Mouse (Mus musculus) hindbrain, embryonic 14.5 days (tissue): ENCODE data around the gene Lep. TPM values are rescaled to one million over a fixed set of nuclear protein-coding genes. Genes with fewer than 3 reads are reported as not detected.
A peak's percentile ranks its signal among the peaks of the same experiment; 100 is the strongest.

Experiments
- ATAC-seq: fragments of 200-750 bp; cut with Nextera tagmentation; 2 replicates; pipeline ENCODE4 v1.8.0; 2017; ENCODE audit warnings: moderate number of reproducible peaks, mild to moderate bottlenecking, moderate TSS enrichment, moderate library complexity; ENCODE audit not compliant: low FRiP score
- DNase-seq: peaks from one replicate; pipeline ENCODE4 v3.0.0-alpha.2; 2015; ENCODE audit warnings: low spot score
- H3K27ac ChIP-seq: fragments of 300-500 bp; sonication (generic); 2 replicates; pipeline ENCODE4 v1.5.1; 2014; ENCODE audit warnings: mild to moderate bottlenecking, moderate library complexity
- H3K27me3 ChIP-seq: fragments of 300-500 bp; sonication (generic); 2 replicates; pipeline ENCODE4 v1.6.1; 2014; ENCODE audit warnings: mild to moderate bottlenecking, low read length, mixed read lengths; ENCODE audit not compliant: control insufficient read depth, insufficient read depth
- H3K36me3 ChIP-seq: fragments of 300-500 bp; sonication (generic); replicated peaks from 2 replicates; pipeline ENCODE4 v1.6.1; 2014; ENCODE audit not compliant: control insufficient read depth, insufficient read depth
- H3K4me1 ChIP-seq: fragments of 300-500 bp; sonication (generic); replicated peaks from 2 replicates; pipeline ENCODE4 v1.6.1; 2014; ENCODE audit warnings: antibody characterized with exemption, low read length, mixed read lengths; ENCODE audit not compliant: control insufficient read depth, insufficient read depth
- H3K4me2 ChIP-seq: fragments of 300-500 bp; sonication (generic); replicated peaks from 2 replicates; pipeline ENCODE4 v1.6.1; 2014; ENCODE audit warnings: mild to moderate bottlenecking, moderate library complexity
- H3K4me3 ChIP-seq: fragments of 300-500 bp; sonication (generic); replicated peaks from 2 replicates; pipeline ENCODE4 v1.5.1; 2014; ENCODE audit warnings: mild to moderate bottlenecking, low read length
- H3K9ac ChIP-seq: fragments of 300-500 bp; sonication (generic); 2 replicates; pipeline ENCODE4 v1.6.1; 2014
- H3K9me3 ChIP-seq: fragments of 300-500 bp; sonication (generic); 2 replicates; pipeline ENCODE4 v1.6.1; 2016; ENCODE audit warnings: low read length; ENCODE audit not compliant: control insufficient read depth
- WGBS: fragments of 180-500 bp; shearing (Covaris S2); extraction: QIAGEN DNeasy Blood & Tissue Kit; methylation state at CpG from one replicate; pipeline ENCODE4 v1.1.7; 2014; 5-methylcytosine and 5-hydroxymethylcytosine counted together
- polyA plus RNA-seq: library from polyadenylated mRNA; unstranded; fragments of >200 nt; fragmentation: Nextera tagmentation; extraction: Ambion mirVana; gene quantifications from 2 replicates; pipeline ENCODE4 v1.2.1, GENCODE M21; 2014

Lep gene
- polyA plus RNA-seq, 1 experiment from 2014 or later, result not detected

DNA sequence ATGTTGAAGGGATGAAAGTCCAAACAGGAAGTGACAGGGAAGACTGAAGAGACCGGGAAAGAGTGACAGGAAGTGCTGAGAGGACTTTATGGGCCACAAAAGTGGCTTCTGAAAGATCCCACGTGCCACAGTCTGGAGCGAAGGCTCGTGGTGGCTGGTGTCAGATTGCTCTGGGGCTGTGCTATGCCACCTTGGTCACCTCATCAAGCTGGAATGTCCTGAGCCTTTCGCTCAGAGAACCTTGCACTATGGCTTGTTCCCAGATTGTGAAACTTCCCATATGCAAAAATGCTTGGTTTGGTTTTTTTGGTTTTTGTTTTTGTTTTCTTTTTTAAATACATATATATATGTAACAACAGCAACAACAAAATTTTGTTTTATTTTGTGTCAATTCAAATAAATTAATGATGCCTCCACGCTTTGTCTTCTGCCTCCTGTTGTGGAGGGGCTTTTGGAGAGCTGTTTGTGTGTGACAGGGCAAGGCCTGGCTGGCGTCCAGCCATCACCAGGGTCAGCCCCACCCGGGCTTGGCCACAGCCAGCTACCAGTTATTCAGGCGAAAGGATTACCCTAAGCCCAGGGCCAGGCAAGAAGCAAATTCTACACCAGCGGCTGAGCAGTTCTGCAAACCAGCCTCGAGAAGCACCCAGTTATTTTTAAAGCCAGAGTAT, 13.6 kb downstream of the Lep start:
- ATAC-seq (no peak), DNase-seq (no peak)
- 72% methylated on average over 11 of the region's 11 CpGs for WGBS
- no peak overlapping the region for H3K27ac ChIP-seq
- H3K4me2 ChIP-seq, result no peak overlapping the region
- H3K27me3 ChIP-seq, result no peaks in the 10 kb centered on the region
- no peak overlapping the region for H3K4me3 ChIP-seq
- H3K36me3 ChIP-seq, result no peaks in the 10 kb centered on the region
- no peaks in the 10 kb centered on the region for H3K4me1 ChIP-seq
- no peaks in the 10 kb centered on the region for H3K9me3 ChIP-seq
- no peak overlapping the region for H3K9ac ChIP-seq

DNA sequence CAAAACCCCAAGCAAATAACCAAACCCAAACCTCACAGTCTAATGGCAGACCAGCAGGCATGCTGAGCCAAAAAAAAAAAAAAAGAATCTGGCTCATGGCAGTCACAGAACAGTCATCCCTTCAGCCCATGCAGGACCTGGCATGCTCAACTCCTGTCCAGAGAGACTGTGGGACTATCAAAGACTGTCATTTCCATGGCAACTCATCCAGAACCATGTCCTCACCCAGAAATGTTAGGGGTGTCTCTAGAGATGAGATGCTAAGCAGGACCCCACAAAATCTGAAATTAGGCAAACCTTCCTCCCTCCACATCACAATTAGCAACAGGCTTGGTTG, 14.1 kb downstream of the Lep start:
- Histone ChIP-seq H3K4me1 (no peaks in the 10 kb centered on the region), H3K9ac (no peak overlapping the region), H3K4me3 (no peak overlapping the region), H3K4me2 (no peak overlapping the region), H3K36me3 (no peaks in the 10 kb centered on the region), H3K27ac (no peak overlapping the region), H3K27me3 (no peaks in the 10 kb centered on the region), H3K9me3 (no peaks in the 10 kb centered on the region)
- ATAC-seq, result no peak
- no peak for DNase-seq

DNA sequence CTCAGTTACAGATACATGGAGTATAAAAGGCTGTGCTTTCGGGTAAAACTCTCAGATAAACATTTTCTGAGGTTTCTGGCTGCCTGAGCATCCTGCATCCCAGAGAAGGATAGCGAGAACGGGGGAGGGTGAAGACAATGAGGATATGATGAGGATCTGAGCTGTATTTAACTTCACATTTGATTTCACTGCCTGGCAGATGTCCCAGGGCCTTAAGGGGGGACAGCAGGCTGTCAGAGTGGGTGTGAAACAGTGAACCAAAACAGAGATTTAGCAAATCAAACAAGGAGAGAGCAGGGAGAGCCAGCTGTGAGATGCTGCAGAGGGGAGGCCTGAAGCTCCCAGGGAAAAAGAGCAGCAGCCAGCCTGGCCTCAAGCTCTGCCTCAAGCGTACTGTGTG, 19.3 kb downstream of the Lep start:
- H3K4me3 ChIP-seq, result no peak overlapping the region
- no peaks in the 10 kb centered on the region for H3K27me3 ChIP-seq
- 59% methylated on average over 4 of the region's 4 CpGs for WGBS
- no peak overlapping the region for H3K4me2 ChIP-seq
- ATAC-seq, result 0 out of 2 replicates have a peak, but pooled peaks have one; percentile 28
- H3K36me3 ChIP-seq, result no peaks in the 10 kb centered on the region
- no peaks in the 10 kb centered on the region for H3K9me3 ChIP-seq
- no peaks in the 10 kb centered on the region for H3K4me1 ChIP-seq
- DNase-seq, result no peak
- no peak overlapping the region for H3K9ac ChIP-seq
- peak overlapping the region; percentile 6; the same call in 1 of the 2 replicates for H3K27ac ChIP-seq

DNA sequence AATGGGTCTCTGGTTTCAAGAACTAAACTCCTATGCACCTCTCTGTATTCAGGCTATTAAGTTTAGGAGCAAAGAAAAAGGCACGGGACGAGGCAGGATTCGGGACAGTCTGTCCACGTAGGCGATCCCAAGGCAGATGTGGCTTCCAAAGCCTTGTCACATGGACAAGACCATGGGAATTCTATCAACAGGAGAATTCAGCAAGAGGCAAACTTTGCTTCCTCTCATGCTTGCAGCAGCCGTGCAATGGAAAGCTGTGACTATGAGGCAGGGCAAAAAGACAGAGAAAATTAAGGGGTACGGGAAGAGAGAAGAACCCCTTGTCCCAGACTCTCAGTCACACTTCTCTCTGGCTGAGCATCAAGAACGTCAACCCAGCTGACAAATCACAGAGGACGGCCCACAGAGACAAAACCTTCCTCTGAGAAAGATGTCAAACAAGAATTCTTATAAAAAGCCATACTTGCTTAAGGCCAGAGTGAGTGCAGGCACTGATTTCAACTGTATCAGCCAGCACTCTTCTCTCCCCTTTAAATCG, 21.9 kb downstream of the Lep start:
- H3K9ac ChIP-seq, result no peak overlapping the region
- no peak overlapping the region for H3K27ac ChIP-seq
- ATAC-seq (no peak), DNase-seq (no peak)
- H3K4me2 ChIP-seq, result no peak overlapping the region
- 81% methylated on average over 10 of the region's 10 CpGs for WGBS
- no peaks in the 10 kb centered on the region for H3K9me3 ChIP-seq
- H3K36me3 ChIP-seq, result no peaks in the 10 kb centered on the region
- H3K4me1 ChIP-seq, result no peaks in the 10 kb centered on the region
- H3K4me3 ChIP-seq, result no peak overlapping the region
- H3K27me3 ChIP-seq, result no peaks in the 10 kb centered on the region

DNA sequence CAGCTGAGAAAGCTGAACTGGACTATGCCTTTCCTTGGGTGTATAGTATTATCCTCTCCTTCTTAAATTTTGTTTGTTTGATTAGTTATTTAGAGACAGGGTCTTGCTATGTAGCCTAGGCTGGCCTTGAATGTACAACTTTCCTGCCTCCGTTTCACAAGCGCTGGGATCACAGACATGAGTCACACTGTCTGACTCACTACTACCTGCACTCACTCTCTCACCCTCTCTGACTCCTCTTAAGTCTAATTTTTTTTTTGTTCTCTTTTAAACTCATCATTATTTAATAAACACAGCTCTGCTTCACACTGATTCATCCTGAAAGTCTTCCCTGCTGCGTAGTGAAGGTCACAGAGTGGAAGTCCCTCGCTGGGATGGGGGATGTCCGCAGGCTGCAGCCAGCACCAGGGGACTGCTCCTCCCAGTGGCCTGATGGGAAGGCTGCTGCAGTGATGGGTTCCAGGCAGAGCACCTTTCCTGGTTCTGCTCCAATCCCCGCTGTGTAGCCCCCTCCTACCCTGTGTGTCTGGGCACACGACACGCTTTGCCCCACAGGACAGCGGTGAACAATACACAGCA, 22.8 kb downstream of the Lep start:
- Histone ChIP-seq H3K9me3 (no peaks in the 10 kb centered on the region), H3K4me3 (no peak overlapping the region), H3K4me2 (no peak overlapping the region), H3K27me3 (no peaks in the 10 kb centered on the region), H3K27ac (no peak overlapping the region), H3K9ac (no peak overlapping the region), H3K36me3 (no peaks in the 10 kb centered on the region), H3K4me1 (no peaks in the 10 kb centered on the region)
- ATAC-seq (no peak), DNase-seq (no peak)
- WGBS, result 39% methylated on average over 9 of the region's 9 CpGs

DNA sequence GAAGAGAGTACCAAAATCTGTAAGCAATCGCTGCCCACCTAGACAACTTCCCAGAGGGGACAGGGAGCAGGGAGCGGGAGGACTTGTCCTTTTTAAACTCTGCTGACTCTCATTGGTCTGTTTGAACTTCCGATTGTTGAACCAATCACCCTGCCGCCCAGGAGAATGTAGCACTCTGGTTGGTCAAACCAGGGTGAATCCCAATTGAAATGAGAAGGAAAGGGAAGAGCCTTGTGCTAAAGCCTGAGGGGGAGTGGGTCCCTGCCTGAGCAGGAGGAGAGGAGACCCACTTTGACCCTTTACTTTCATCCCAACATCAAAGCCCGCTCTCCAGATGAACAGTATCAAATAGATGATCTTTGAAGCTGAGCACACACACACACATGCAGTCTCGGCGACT, 24.4 kb downstream of the Lep start:
- Histone ChIP-seq H3K36me3 (no peaks in the 10 kb centered on the region), H3K9me3 (no peaks in the 10 kb centered on the region), H3K4me3 (no peak overlapping the region), H3K27me3 (no peaks in the 10 kb centered on the region), H3K9ac (no peak overlapping the region), H3K4me2 (no peak overlapping the region), H3K4me1 (no peaks in the 10 kb centered on the region), H3K27ac (no peak overlapping the region)
- DNase-seq (no peak), ATAC-seq (no peak)
- WGBS, result 80% methylated on average over 7 of the region's 7 CpGs

DNA sequence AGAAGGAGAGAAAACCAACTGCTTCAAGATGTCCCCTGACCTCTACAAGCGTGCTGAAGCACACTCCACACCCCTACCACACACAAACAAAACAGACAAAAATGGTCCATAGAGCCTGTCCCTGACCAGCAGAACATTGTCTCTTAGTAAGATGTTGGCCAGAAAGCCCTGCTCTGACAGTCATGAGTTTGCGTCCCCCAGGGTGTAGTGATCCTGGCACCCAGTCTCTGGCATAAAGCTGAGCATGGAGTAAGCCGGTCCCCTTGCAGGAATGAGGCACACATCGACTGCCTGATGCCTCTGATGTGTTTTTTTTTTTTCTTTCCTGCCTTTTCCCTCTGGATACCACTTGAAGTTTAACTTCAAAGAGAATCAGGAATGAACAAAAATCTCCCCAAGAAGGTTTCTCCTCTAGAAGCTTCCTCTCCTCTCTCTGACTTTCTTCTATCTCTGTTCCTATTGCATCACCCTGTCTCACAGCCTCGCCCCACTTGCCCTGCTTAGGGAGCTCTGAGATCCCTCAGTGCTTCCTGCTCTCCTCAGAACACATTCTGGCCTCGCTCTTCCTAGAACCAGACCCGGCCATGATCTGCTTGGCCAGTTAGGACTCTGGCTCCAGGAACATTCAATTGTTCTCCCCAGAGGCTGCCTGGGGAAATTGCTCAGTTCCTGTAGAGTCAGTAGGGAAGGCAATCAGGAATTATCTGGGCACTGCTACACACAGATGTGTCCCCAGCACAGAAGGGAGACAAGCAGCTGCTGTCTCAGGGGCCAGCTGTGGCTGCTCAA, 28.1 kb downstream of the Lep start:
- Histone ChIP-seq H3K27ac (no peak overlapping the region), H3K9ac (no peak overlapping the region), H3K27me3 (no peaks in the 10 kb centered on the region), H3K9me3 (peaks cover 15% of the 10 kb centered on the region; the same call in 1 of the 2 replicates), H3K4me3 (no peak overlapping the region), H3K36me3 (no peaks in the 10 kb centered on the region), H3K4me2 (no peak overlapping the region), H3K4me1 (no peaks in the 10 kb centered on the region)
- 80% methylated on average over 7 of the region's 7 CpGs for WGBS
- ATAC-seq (no peak), DNase-seq (no peak)

DNA sequence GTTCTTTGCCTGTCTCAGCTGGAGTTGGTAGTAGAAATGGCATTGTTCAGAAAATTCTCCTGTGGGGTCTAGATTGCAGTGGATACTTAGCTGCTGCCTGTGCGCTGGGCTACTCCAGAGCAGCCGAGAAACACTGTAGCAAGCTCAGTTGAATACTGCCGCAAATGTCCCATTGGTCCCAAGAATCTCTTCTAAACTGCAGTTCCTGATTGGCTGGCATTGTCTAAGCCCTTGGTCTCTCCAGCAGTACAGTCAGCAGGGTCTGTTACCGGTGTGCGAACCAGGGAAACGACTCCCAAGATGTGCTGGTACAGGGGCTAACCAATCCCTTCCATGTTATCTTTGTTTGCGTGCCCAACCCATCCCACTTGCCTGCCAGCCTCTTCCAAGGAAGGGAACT, 32.2 kb downstream of the Lep start:
- H3K36me3 ChIP-seq, result no peaks in the 10 kb centered on the region
- no peak for DNase-seq
- H3K4me2 ChIP-seq, result no peak overlapping the region
- H3K9me3 ChIP-seq, result peaks cover 16% of the 10 kb centered on the region; the same call in 1 of the 2 replicates
- no peak overlapping the region for H3K4me3 ChIP-seq
- no peak overlapping the region for H3K9ac ChIP-seq
- ATAC-seq, result no peak
- WGBS, result 80% methylated on average over 7 of the region's 7 CpGs
- H3K4me1 ChIP-seq, result no peaks in the 10 kb centered on the region
- H3K27ac ChIP-seq, result no peak overlapping the region
- H3K27me3 ChIP-seq, result no peaks in the 10 kb centered on the region

DNA sequence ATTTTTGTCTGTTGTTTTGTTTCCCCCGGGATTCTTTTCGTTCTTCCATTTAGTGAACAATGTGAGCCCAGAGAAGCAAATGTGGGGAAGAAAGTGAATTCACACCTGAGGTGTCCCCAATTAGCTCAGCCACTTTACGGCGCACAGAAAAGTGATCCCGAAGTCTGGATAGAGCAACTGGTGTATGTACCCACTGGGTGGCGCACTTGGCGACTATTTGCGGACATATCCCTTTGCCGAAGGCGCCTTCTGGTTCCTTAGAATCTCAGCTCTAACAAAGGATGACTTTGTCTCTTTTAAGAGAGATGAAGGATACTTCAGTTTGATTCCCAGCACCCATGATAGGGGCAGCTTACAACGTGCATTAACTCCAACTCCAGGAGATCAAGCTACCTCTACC, 32.9 kb downstream of the Lep start:
- 66% methylated on average over 11 of the region's 11 CpGs for WGBS
- no peak overlapping the region for H3K4me2 ChIP-seq
- H3K36me3 ChIP-seq, result no peaks in the 10 kb centered on the region

More for the DNA sequence above, 32.9 kb downstream of the Lep start:
- DNase-seq (no peak), ATAC-seq (no peak)
- Histone ChIP-seq H3K4me3 (no peak overlapping the region), H3K27ac (no peak overlapping the region), H3K27me3 (no peaks in the 10 kb centered on the region), H3K9ac (no peak overlapping the region), H3K4me1 (no peaks in the 10 kb centered on the region), H3K9me3 (peaks cover 16% of the 10 kb centered on the region; the same call in 1 of the 2 replicates)
